Mouse (Mus musculus) bone marrow, adult 2 months (tissue): ENCODE measurements around the gene Card14.

ENCODE experiments used
- CTCF ChIP-seq: fragments of 200-500 bp; IDR thresholded peaks from 2 replicates; pipeline ENCODE4 v1.5.1; 2011; ENCODE audit warnings: low read length, control low read depth; ENCODE audit not compliant: control insufficient read depth, insufficient read depth
- POLR2A ChIP-seq: fragments of 200-500 bp; IDR thresholded peaks from 2 replicates; pipeline ENCODE4 v1.6.1; 2011; ENCODE audit warnings: low read depth, mild to moderate bottlenecking, control low read depth, low read length, borderline replicate concordance; ENCODE audit not compliant: control insufficient read depth

- TF ChIP-seq POLR2A (no peak), CTCF (no peak)
These were observed 43.2 kb upstream of the Card14 start for GRCm38 (mm10) chr11:119264413-119264812.
